Mouse (Mus musculus) left cerebral cortex, postnatal 10 days (tissue): ENCODE data around the gene Atl1. TPM values are rescaled to one million over a fixed set of nuclear protein-coding genes. Genes with fewer than 3 reads are reported as not detected.
A peak's percentile ranks its signal among the peaks of the same experiment; 100 is the strongest.

Source experiments
- DNase-seq, 2 experiments: peaks; one replicate each; pipeline ENCODE4 v3.0.0; 2021 to 2022; ENCODE audit warnings: low spot score in 2 of 2, mixed read lengths in 1 of 2; ENCODE audit errors: extremely low spot score in 1 of 2
- intact Hi-C: fragments of 180-260 bp; cut with DNase I; formaldehyde crosslinking; loops from one replicate; pipeline ENCODE4 v1.15.1; 2025
- total RNA-seq, 2 experiments: library from RNA; stranded (reverse); gene quantifications; 2 replicates each; pipeline ENCODE4 v1.2.3; 2021

Atl1 gene
- total RNA-seq, 2 experiments from 2014 or later, result 225 to 235 TPM

GRCm38 (mm10) chr12:69986241-69986762 is 93.9 kb downstream of the Atl1 start:
- DNase-seq, result peak in 1 of 2 experiments; percentile 50
- intact Hi-C loops, result loop anchor here (2.0 to 10.0 kb wide), 2 partner anchors 30 to 158 kb away; no protein-coding TSS in a partner anchor

GRCm38 (mm10) chr12:69986786-69987497 is 94.5 kb downstream of the Atl1 start, which contains the start of gene Sav1:
Gene Sav1, minus strand, starts transcription at chr12:69987002.
- peak; percentile 75 to 93 for DNase-seq
- intact Hi-C loops, result loop anchor here (2.0 to 10.0 kb wide), 2 partner anchors 30 to 158 kb away; no protein-coding TSS in a partner anchor

GRCm38 (mm10) chr12:69995382-69995781 is 103.0 kb downstream of the Atl1 start:
- DNase-seq, result no peak
- intact Hi-C loops, result no loop called here

- DNase-seq, result no peak
- intact Hi-C loops, result no loop called here
Observed at GRCm38 (mm10) chr12:69998186-69998983, 106.0 kb downstream of the Atl1 start.

- intact Hi-C loops, result no loop called here
- no peak for DNase-seq
Observed at GRCm38 (mm10) chr12:70005103-70005502, 112.7 kb downstream of the Atl1 start.

GRCm38 (mm10) chr12:70010356-70010755 is 117.9 kb downstream of the Atl1 start:
- DNase-seq, result no peak
- intact Hi-C loops, result no loop called here

- DNase-seq, result no peak
Observed at GRCm38 (mm10) chr12:70011681-70012080, 119.3 kb downstream of the Atl1 start.

GRCm38 (mm10) chr12:70015936-70016335 is 123.5 kb downstream of the Atl1 start:
- intact Hi-C loops, result loop anchor here (2.0 kb wide), 1 partner anchor 29 kb away; the partner anchor contains the start of gene Sav1
- DNase-seq, result peak in 1 of 2 experiments; percentile 16

More at GRCm38 (mm10) chr12:70011681-70012080, 119.3 kb downstream of the Atl1 start:
- intact Hi-C loops, result no loop called here

Other genes starting within 250 kb of the Atl1 start
- 10 to 100 TPM; 27.7 to 34.3 TPM for gene Sos2, start 210.8 kb upstream of the Atl1 start, total RNA-seq
- 10 to 100 TPM; 11.6 to 16.7 TPM for gene L2hgdh, start 167.7 kb upstream of the Atl1 start, total RNA-seq
- gene Atp5s, start 167.7 kb upstream of the Atl1 start, total RNA-seq, result 10 to 100 TPM; 25.2 to 28.2 TPM
- 10 to 100 TPM; 43.7 to 43.8 TPM for gene Cdkl1, start 101.3 kb upstream of the Atl1 start, total RNA-seq
- gene Map4k5, start 586 bp downstream of the Atl1 start, total RNA-seq, result 10 to 100 TPM; 39.2 to 40.4 TPM
- gene Sav1, start 94.4 kb downstream of the Atl1 start, total RNA-seq, result 10 to 100 TPM; 19.4 to 19.8 TPM
- 10 to 100 TPM; 49.2 to 51.8 TPM for gene Nin, start 221.1 kb downstream of the Atl1 start, total RNA-seq